Mouse (Mus musculus) adrenal gland, postnatal 14 days (tissue): ENCODE measurements around the gene Asb2. TPM values are rescaled to one million over a fixed set of nuclear protein-coding genes. Genes with fewer than 3 reads are reported as not detected.

ENCODE experiments used
- DNase-seq: peaks from one replicate; pipeline ENCODE4 v3.0.0; 2021; ENCODE audit warnings: mixed read lengths
- long read RNA-seq, 2 experiments: library from polyadenylated mRNA; stranded (forward); transcript quantifications; one replicate each; pipeline ENCODE4 v2.0.0; 2021
- total RNA-seq: library from RNA; stranded (reverse); gene quantifications from 2 replicates; pipeline ENCODE4 v1.2.3, GENCODE M21; 2021

Gene Asb2
- total RNA-seq, result 1.1 and 2.2 TPM in 2 replicates
- long read RNA-seq, experiment 1, partial matches to known transcripts, result 0 of 1 reads
- long read RNA-seq, experiment 1, other reads (novel, unspliced or antisense), result 0 of 1 reads
- long read RNA-seq, experiment 2, partial matches to known transcripts, result 0 of 1 reads
- long read RNA-seq, experiment 2, other reads (novel, unspliced or antisense), result 0 of 1 reads

DNA sequence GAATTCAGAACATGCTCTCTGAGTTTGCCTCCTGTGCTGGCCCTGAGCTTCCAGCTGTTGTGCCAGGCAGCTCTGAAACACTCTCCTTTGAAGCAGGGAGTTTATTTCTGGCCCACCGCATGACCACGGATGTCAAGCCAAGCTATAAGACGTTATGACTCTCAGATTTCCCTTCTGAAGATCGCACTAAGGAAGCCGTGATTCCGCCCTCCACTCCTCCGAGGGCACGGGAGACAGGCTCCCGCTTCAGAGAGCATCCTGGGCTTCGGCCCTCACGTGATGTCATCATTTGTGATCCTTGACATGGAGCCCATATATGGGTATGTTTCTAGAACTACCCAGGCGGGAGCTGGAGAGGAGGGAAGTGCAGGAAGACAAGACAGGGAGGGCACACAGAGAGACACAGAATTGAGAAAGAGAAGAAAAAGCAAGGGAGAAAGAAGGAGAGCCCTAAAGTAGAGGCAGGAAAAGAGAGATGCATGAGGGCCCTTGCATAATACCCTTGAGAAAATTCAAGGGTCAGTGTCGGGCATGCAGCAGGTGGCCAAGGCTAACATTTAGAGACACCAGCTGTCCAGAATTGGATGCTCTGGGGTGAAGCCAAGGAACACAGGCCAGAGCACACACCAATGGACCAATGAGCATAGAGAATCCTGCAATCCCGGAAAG lies at the start of gene Asb2:
Gene Asb2, minus strand, starts transcription at position 256 of the 669 bp plus-strand sequence.
- peak; percentile 18 for DNase-seq

DNA sequence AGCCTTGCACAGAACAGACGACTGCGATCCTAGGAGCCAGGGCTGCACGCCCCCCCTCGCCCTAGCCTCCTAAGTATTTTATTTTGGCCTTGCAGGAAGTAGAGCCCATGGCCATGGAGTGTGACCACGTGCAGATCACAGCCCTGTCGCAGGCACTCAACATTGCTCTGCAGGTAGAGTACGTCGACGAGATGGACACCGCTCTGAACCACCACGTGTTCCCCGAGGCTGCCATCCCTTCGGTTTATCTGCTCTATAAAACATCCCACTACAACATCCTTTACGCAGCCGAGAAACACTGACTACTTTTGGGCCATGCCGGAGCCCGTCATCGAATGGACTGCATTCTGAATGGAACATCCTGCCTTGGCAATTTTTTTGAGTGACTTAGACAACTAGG lies 48.3 kb upstream of the Asb2 start:
- no peak for DNase-seq

DNA sequence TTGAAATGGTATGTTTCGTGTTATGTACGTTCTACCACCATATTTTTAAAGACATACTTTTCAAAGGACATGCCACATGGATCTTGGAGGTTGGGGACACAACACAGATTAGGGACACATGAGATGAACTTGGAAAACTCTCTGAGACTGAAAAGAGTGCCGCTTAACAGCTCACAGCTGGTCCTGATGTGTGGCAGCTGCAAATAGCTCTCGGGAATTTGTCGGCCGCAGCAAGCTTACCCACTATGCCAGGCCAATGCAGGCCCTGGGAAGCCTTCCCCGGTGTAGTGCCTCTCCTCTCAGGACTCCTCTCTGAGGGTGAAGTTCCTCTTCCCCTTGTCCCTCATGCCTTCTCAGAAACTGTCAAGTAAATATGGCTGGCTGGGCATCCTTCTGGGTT lies 41.0 kb upstream of the Asb2 start:
- DNase-seq, result no peak

DNA sequence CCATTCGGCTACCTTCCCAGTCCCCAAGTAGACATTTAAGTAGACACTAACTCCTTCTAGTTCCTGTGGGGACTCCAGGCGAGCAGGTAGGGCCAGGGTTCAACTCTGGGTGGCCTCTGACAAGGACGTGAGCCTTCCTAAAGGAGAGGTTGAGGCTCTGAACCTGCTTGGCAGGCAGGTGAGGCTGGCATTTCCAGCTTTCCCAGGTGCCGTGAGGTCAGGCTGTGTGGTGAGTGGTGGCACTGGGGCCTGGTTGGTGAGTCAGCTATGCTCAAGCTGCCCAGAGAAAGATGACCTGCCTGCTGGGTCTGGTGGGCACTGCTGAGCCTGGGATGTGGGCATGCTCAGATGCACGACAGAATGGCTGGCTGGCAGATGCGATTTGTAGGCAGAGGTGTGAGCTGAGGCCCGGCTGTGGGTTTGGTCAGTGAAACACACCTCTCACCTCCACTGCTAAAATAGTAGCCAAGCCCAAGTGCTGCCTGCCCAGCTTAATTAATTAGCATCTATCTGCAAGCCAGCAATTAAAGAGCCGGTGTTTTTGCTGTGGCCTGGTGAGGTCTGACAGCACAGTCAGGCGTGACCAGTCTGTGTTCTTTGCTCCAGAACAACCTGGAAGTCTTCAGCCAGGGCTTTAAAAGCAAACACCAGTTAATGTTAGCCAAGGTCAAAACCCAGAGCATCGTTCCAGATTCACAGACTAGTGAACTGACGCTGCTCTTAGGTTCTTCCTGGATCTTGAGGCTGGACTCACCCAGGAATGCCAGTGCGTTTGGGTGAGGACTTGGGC lies 39.9 kb upstream of the Asb2 start:
- no peak for DNase-seq

DNA sequence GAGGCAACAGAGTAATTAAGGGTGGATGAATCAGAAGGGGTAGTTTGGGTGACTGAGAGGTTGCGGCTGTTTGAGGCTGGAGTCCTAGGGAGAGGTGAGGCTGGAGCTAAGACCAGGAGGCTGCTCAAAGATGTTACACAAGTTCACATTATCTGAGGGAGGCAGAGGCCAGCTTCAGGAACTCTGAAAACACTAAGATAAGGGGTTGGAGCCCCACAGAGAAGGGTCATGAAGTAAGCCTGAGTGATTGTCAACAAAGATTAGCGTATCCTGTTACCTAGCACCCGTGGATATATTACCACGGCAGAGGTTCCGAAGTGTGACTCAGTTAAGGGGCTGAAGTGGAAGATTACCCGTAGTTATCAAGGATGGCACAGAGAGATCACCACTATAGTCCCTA lies 37.7 kb upstream of the Asb2 start:
- no peak for DNase-seq

DNA sequence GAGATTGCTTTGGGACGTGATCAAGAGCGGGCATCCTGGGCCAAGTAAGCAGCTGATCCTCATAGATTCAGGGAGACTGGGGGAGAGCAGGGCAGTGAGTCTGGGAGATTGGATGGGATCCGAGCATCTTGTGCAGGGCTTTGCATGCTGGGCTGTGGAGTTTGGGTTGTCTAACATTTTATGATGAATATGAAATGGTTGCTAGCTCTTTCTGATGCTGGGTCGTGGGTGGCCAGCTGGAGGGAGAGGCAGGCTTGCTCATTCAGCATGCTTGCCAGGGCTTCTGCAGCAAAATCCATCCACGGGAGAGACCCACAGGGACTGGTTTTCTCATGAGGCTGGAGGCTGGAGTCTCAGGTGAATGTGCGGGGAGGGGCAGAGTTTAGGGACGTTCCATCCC lies 35.3 kb upstream of the Asb2 start:
- no peak for DNase-seq

DNA sequence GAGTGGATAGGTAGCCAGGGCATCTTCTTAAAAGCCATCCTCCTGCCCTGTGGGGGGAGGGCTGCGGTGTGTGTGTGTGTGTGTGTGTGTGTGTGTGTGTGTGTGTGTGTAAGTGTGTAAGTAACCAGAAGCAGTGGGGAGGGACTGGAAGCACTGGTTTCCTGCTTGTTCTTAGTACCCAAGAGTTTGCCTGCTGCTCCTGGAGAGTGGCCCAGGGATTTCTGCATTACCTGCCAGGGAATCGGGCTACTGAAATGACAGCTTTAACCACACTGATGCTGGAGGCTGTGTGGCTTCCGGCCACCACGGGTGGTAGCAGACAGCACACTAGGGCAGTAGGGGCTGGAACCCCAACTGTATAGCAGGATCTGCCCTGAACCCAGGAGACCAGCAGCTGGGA lies 34.2 kb upstream of the Asb2 start:
- no peak for DNase-seq

DNA sequence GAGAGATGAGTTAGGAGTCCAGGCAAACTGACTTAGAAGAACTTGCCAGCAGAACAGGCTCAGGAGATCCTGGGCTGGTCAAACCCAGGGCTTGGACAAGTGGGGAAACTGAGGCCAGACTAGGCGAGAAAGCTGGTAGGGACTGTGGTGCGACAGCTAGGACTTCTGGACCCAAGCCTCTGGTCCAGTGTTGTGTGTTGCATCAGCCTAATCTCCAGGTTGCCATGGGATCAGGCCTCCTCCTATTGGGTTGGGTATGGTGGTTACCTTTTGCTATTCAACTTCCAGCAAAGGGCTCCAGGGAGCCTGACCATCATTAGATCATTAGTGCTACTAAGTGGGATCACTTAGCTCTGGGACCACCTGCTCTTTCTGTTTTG lies 33.5 kb upstream of the Asb2 start:
- DNase-seq, result no peak

DNA sequence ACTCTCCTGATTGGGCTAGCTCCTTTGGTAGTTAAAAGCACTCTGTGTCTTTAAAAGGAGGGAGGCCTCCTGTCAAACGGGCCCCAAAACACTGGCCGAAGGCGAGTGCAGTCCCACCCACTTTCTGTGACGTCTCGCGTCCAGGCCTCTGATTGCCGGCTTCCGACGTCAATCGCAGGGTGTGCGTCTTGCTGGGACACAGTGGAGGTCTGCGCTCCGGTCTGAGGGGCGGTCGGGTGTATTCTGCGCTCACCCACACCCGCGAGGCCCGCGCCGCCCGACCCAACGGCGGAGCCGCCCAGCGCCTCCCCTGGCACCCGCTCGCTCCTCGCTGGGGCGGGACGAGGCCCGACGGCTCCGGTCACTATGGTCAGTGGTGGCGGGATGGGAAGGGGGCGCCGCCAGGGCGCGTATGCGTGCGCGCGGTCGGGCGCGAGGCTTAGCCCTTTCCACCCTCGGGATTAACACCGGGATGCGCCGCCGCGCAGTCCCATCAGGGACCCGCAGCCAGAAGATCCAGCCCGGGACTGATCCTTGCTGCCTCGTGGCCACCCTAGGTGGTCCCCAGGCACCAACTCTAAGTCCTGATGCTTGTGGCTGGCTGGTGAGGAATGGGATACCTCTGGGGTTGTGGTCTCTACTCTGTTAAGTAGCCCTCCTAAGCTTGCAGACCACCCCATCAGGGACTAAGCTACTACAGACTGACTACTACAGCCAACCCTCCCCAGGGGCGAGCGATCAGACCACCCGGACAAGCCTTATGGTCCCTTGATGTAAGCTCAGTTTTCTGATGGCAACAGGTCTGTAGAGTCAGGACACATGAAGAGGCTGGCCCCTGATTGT lies 32.9 kb upstream of the Asb2 start, which contains the start of gene Otub2:
Gene Otub2, plus strand, starts transcription at position 178 of the 843 bp plus-strand sequence.
- DNase-seq, result peak; percentile 96

DNA sequence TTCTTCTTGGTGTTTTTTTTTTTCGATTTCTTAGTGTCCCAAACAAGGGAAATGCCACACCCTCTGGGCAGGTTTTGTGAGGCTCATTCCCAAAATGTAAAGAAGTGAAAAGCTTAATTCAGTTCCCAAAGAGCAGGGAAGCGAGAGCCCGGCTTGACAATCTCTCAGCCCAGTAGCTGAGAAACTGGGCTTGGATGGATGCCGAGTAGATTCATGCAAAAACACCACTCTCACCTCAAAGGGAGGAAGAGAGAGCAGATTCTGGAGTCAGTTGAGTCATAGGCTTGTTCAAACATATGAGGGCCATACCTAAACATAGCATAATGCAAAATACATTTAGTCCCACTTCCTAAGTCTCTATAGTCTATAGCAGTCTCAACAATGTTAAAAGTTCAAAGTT lies 24.4 kb upstream of the Asb2 start:
- no peak for DNase-seq

DNA sequence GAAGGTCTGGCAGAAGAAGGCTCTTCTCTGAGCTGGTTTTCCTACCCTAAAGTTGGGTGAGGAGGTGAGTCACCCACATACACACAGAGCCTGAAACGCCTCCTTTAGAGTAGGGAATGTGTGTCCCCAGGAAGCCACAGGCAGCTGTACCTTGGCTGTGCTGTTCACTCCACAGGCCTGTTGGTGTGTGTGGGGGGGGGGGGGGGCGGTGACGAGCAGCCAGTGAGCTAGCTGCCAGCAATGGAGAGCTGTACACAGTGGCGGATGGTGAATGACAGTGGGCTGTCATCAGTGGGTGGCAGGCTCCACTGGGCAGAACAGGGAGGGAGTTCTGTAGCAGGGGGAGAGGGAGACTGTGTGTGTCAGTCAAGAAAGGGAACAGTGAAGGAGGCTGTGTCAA lies 21.0 kb upstream of the Asb2 start:
- DNase-seq, result no peak

DNA sequence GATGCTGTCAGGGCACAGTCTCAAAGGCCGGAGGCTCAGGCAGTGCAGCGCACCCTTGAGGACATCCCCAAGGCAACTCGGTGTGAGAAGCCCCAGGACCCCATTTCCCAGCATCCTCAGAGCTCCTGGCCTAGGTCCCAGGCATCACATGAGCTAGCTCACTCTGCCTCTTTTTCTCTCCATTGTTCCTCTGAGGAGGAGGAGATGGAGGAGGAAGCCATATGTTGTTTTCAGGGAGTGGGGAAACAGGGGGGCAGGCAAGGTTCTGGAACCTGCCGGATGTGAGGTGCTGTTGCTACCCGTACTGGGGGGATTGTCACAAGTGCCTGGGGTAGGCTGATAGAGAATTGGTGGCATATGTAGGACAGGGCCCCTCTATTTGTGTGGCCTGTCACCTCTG lies 20.3 kb upstream of the Asb2 start:
- no peak for DNase-seq

DNA sequence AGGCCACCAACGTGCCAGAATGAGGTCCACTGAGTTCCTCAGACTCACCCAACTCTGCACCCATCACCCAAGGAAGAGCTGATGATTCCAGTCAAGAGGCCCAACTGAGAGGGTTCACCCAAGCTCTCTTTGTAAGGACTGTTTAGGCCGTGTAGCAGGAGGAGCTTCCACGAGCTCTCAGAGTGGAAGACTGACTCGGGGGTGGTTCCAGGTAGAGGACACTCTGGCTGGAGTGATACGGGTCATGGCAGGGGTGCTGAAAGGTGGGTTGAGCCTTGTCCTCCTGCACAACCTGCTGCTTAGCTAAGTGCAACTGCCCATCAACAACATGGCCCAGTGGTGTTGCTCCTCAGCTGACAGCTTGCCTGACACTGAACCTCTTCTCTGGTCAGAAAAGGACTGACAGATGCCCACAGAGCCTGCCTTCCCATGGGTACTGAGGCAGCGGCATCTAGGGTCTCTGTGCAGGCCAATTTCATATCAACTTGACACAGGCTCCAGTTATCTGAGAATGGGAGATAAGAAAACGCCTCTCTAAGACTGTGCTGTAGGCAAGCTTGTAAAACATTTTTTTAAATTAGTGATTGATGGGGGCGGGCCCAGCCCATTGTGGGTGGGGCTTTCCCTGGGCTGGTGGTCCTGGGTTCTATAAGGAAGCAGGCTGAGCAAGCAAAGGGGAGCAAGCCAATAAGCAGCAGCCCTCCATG lies 17.9 kb upstream of the Asb2 start:
- DNase-seq, result no peak

DNA sequence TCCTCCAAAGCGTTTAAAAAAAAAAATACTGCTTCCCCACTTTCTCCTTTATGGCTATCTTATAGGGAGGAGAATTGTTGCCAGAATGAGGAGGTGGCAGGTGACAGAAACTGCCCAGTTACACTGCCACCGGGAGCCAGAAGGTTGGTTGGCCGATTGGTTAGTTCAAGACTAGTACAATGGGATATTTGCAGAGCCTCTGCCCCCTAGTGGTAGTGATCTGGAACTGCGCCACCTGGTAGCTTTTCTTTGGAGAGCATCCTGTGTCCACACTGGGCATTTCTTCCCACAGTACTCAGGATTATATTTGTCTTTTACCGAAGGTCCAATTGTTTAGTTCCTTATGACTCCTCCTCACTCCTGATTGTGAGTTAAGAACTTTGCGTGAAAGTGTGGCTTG lies 15.9 kb upstream of the Asb2 start:
- DNase-seq, result peak; percentile 76

DNA sequence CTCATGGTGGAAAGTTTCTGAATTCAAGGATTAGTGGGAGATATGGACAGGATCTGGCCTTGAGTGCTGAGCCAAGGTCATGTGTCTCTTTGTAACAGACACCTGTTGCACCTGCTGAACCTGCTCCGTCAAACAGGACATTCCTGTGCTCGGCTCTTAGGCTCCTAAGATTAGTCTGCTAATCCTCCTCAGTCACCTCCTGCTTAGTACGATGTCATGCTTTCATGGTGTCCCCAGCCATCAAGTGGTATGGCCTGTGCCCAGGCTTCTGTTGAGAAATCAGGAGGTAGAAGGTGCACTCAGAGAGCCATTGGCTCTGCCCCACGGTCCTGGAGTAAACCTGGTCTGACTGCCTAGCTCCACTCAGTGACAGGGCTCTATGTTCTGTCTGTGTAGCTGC lies 15.1 kb upstream of the Asb2 start:
- no peak for DNase-seq

DNA sequence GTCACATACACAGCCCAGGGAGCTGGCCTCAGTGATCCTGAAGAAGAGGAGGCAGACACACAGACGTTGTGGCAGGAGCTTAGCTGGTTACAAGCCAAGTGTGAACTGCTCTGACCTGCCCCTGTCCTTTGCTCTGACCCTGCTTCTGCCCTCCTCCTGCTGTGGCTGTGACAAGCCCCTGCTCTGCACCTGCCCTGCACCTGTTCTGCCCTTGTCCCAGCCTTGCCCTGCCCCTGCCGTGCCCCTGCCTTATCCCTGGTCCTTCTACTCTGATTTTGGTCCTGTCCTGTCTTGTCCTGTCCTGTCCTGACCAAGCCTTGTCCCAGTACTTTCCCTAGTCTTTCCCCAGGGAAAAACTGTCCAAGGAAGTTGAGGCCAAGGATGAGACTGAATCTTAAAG lies 13.0 kb upstream of the Asb2 start:
- no peak for DNase-seq

DNA sequence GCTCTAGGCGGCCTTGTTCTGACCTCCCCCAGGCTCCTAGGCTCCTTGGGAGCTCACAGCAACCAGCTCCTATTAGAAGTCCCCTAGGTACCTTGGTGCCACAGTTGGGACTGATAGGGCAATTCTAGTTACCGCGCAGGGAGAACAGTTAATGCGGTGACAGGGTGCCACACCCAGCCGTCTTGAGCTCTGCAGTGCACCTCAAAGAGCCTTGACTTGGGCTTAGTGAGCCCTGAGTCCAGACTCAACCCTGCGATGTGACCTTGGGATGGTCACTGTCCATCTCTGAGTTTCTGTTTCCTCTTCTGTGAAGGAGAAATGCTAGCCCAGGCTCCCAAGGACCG lies 12.5 kb upstream of the Asb2 start:
- no peak for DNase-seq

DNA sequence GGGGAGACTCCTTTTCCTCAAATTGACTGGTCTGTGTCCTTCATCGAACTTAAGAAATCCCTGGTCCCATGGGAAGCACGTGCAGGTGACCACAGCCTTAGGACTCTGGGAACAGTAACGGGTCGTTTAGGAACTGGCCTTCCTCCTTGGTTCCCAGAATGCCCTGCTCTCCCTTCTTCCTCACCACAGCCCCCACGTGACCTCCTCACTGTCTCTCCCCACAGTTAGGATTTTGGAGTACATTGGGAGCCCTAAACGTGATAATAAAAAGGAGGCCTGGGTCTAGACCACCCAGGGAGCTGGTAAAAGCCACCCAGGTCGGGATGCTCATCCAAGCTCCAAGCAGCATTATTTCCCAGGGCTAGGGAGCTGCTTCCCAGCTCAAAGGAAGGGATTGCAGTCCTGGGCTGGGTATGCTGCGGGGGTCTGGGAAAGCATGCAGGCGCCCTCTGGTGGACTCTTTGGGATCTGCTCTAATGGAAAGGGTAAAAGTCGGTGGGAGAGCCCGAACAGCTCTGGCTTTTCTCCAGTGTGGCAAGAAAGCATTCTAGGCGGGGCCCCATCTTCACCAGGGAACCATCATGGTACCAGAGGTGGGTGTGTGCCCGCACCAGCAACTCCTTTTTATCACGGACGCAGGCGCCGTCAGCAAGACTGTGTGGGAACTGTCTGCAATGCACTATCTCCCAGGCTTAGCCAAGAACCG lies 12.0 kb upstream of the Asb2 start:
- peak; percentile 87 for DNase-seq

DNA sequence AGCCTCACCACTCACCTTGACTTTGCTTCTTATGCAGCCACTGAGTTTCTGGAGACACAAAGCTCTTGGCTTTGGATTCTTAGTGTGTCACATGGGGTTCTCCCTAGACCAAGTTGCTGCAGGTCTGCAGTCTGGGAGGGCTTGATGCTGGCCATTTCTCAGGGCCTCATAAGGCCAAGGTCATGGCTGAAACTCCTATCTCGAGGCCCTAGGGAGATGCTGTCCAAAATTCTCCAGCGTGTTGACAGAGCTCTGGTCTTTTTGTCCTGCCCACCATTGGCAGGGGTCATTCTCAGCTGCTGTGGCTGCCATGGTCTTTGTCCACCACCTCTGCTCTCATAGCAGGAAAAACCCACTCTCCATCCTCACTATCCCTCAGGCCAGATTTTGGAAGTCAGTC lies 11.4 kb upstream of the Asb2 start:
- peak; percentile 24 for DNase-seq

DNA sequence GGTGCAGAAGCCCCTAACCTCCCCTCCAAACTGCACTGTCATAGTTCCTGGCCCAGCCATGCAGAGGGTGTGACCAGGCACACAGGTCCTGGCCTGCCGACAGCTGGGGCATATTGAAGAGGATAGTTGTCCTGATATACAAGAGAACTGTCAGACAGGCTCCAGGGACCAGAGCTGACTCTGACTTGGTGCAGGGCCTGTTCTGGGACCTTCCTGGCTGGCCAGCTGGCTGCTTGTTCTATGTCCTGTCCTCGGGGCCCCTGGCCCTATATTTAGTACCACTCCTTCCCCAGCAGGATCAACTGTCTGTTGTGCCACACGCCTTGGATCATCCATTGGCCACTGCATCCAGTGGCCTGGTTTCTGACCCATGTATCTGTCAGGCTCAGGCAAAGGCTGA lies 6.5 kb upstream of the Asb2 start:
- DNase-seq, result no peak

DNA sequence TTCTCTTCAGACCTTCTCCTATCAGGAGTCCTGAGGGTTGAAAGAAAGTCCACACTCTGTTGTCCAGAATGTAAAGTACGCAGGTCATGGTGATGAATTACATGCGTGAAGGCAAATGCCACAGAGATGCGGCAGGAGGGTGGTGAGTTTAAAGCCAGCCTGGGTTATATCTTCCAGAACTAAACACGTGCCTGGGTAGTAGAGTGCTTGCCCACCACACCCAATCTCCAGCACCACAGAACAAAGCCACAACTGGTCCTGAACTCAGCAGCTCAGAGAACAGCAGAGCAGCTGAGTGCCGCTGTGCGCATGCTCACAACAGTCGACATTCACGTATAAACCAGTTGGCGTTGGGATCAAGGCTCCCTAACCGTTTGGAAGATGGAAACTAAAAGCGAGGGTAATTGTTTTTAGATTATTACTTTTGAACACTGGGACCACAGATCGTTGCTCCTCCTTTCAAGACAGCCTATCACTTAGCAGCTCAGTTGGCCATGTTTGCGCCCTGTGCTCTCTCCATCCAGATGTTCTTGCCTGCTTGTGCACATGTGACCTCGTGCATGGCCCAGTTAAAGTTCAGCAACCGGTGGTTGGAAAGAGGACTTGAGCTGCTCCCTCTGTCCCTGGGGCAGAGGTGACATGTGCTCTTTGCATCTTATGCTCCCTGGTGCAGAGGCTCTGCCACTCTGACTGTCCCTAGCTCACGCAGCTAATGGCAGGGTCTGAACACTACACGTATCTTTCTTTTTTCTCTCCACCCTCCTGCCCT lies 5.9 kb upstream of the Asb2 start:
- DNase-seq, result no peak
